Mouse (Mus musculus) olfactory bulb, adult 2 months (tissue): ENCODE data around the gene Gkn1.

Experiments
- CTCF ChIP-seq: fragments of 200-500 bp; IDR thresholded peaks from 2 replicates; pipeline ENCODE4 v1.5.1; 2012; ENCODE audit warnings: low read depth, mild to moderate bottlenecking, low read length, moderate library complexity; ENCODE audit not compliant: insufficient read depth
- POLR2A ChIP-seq: fragments of 200-500 bp; IDR thresholded peaks from 2 replicates; pipeline ENCODE4 v1.6.1; 2012; ENCODE audit warnings: mild to moderate bottlenecking, low read depth, low read length, moderate library complexity; ENCODE audit not compliant: insufficient read depth

GRCm38 (mm10) chr6:87350829-87351228, at the start of gene Gkn1:
- no peak for TF ChIP-seq POLR2A
- TF ChIP-seq CTCF: no peak
